Mouse (Mus musculus) heart, postnatal 0 days (tissue): ENCODE measurements around the gene Maml3.

Experiments used
- CTCF ChIP-seq: IDR thresholded peaks from 2 replicates; pipeline ENCODE4 v1.5.1; 2016; ENCODE audit warnings: antibody characterized with exemption, control low read depth, low read depth
- EP300 ChIP-seq: IDR thresholded peaks from 2 replicates; pipeline ENCODE4 v1.6.1; 2016; ENCODE audit warnings: antibody characterized with exemption, low read depth

DNA sequence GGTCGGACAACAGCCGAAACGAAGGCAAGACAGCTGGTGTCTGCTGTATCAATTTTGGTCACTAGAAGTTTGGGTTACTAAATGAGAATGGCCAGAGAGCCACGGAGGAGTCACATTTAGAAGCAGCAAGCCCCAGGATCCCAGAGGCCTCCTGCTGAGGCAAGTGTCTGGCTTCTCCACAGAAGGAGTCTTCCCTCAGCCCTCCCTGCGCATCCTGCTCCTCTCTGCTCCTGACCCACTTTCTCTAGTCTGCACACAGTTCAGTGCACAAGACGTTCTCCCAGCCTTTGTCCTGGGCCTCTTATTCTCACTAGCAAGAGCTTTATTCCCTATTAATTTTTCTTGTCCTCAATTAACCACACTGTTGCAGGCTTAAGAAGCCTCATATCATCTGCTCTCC is 135.4 kb downstream of the Maml3 start:
- TF ChIP-seq CTCF (no peak), EP300 (no peak)
